Mouse (Mus musculus) cortical plate, adult 2 months (tissue): Measurements from ENCODE around the gene AB124611.

ENCODE experiments used
- CTCF ChIP-seq: fragments of 200-500 bp; IDR thresholded peaks from 2 replicates; pipeline ENCODE4 v1.5.1; 2011; ENCODE audit warnings: mild to moderate bottlenecking, control low read depth, low read length; ENCODE audit not compliant: insufficient read depth; ENCODE audit errors: extremely low read depth
- POLR2A ChIP-seq: fragments of 200-500 bp; IDR thresholded peaks from 2 replicates; pipeline ENCODE4 v1.6.1; 2011; ENCODE audit warnings: mild to moderate bottlenecking, low read length, control low read depth; ENCODE audit not compliant: insufficient read depth; ENCODE audit errors: extremely low read depth

- no peak for TF ChIP-seq CTCF
- TF ChIP-seq POLR2A = peak; percentile 74; the same call in 1 of the 2 replicates
These were observed 66.7 kb downstream of the AB124611 start, which contains the start of the genes Timm29 and Yipf2 for GRCm38 (mm10) chr9:21592703-21593121.
